Mouse (Mus musculus) stomach, postnatal 0 days (tissue): ENCODE measurements around the gene Rdx. TPM values are rescaled to one million over a fixed set of nuclear protein-coding genes. Genes with fewer than 3 reads are reported as not detected.
A peak's percentile ranks its signal among the peaks of the same experiment; 100 is the strongest.

Source experiments
- ATAC-seq: fragments of 200-750 bp; cut with Nextera tagmentation; 2 replicates; pipeline ENCODE4 v1.8.0; 2017; ENCODE audit not compliant: low FRiP score, low TSS enrichment
- DNase-seq: peaks from one replicate; pipeline ENCODE4 v3.0.0-alpha.2; 2016; ENCODE audit warnings: low spot score
- H3K27ac ChIP-seq: fragments of 300-500 bp; sonication (generic); replicated peaks from 2 replicates; pipeline ENCODE4 v1.5.1; 2014; ENCODE audit warnings: mild to moderate bottlenecking, control low read depth
- H3K27me3 ChIP-seq: fragments of 300-500 bp; sonication (generic); 2 replicates; pipeline ENCODE4 v1.6.1; 2014; ENCODE audit warnings: low read length; ENCODE audit not compliant: control insufficient read depth, insufficient read depth
- H3K36me3 ChIP-seq: fragments of 300-500 bp; sonication (generic); 2 replicates; pipeline ENCODE4 v1.6.1; 2014; ENCODE audit warnings: low read length, mixed read lengths; ENCODE audit not compliant: control insufficient read depth, insufficient read depth
- H3K4me1 ChIP-seq: fragments of 300-500 bp; sonication (generic); replicated peaks from 2 replicates; pipeline ENCODE4 v1.6.1; 2014; ENCODE audit warnings: antibody characterized with exemption; ENCODE audit not compliant: control insufficient read depth, insufficient read depth
- H3K4me2 ChIP-seq: fragments of 300-500 bp; sonication (generic); replicated peaks from 2 replicates; pipeline ENCODE4 v1.6.1; 2014; ENCODE audit warnings: low read depth, mild to moderate bottlenecking, control low read depth, moderate library complexity
- H3K4me3 ChIP-seq: fragments of 300-500 bp; sonication (generic); 2 replicates; pipeline ENCODE4 v1.5.1; 2014; ENCODE audit warnings: low read depth, low read length, control low read depth
- H3K9ac ChIP-seq: fragments of 300-500 bp; sonication (generic); 2 replicates; pipeline ENCODE4 v1.6.1; 2014; ENCODE audit warnings: mild to moderate bottlenecking, low read length, control low read depth, mixed read lengths
- H3K9me3 ChIP-seq: fragments of 300-500 bp; sonication (generic); 2 replicates; pipeline ENCODE4 v1.6.1; 2016; ENCODE audit warnings: low read length; ENCODE audit not compliant: control insufficient read depth
- CTCF ChIP-seq: IDR thresholded peaks from 2 replicates; pipeline ENCODE4 v1.5.1; 2016; ENCODE audit warnings: antibody characterized with exemption, low read depth, mild to moderate bottlenecking, moderate library complexity
- EP300 ChIP-seq: optimal IDR thresholded peaks from 2 replicates; pipeline ENCODE3; 2016; ENCODE audit warnings: antibody characterized with exemption
- WGBS: fragments of 180-500 bp; shearing (Covaris S2); extraction: QIAGEN DNeasy Blood & Tissue Kit; methylation state at CpG from one replicate; pipeline ENCODE4 v1.1.7; 2014; 5-methylcytosine and 5-hydroxymethylcytosine counted together
- polyA plus RNA-seq: library from polyadenylated mRNA; unstranded; fragments of >200 nt; fragmentation: Nextera tagmentation; extraction: Ambion mirVana; gene quantifications from 2 replicates; pipeline ENCODE4 v1.2.1, GENCODE M21; 2015

The Rdx gene
- polyA plus RNA-seq, 1 experiment from 2014 or later: 52.7 TPM

DNA sequence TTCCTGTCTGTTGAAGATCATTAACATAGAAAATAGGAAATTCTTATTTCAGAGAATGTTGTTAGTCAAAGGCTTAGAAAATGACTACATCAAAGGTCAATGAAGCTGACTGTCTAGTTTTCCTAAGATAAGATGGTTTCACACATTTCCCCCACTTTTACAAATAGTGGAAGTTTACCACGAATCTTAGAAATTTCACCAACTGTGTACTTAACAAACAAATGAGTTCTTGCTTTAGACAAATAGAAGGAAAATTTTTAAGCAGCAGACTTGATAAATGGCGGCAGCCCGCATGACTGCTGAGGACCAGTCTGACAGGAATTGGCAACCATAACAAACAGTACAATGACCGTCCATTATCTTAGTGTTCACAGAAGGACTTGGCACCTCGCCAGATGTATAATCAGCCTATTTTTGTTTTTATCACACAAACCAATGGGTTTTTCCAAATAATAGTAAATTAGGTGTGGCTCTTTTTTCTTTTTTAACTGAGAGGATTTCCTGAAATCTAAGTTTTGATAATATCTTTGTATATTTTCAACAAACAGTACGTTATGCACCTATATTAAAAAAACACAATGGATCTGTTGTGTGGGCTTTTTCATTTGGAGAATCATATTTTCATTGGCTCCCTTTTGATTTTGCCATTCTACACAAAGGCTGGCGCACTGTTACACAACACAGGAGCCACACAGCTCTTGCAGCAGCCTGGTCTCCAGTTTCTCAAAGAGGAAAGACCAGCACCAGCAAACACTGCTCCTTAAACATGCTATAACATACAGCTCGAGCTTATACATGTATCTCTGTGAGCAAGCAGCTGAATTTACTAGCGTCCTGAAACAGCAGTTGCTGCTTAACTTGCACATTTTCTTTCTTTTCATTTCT is 18.2 kb upstream of the Rdx start:
- H3K9me3 ChIP-seq: no peaks in the 10 kb centered on the region
- no peak overlapping the region for H3K27ac ChIP-seq
- no peak overlapping the region for H3K4me2 ChIP-seq
- 37% methylated on average over 9 of the region's 9 CpGs for WGBS
- H3K4me3 ChIP-seq: no peak overlapping the region
- no peak overlapping the region for H3K9ac ChIP-seq
- no peak for TF ChIP-seq CTCF
- H3K27me3 ChIP-seq: no peaks in the 10 kb centered on the region
- H3K4me1 ChIP-seq: no peaks in the 10 kb centered on the region
- DNase-seq (peak; percentile 32), ATAC-seq (no peak)
- no peaks in the 10 kb centered on the region for H3K36me3 ChIP-seq

- no peaks in the 10 kb centered on the region for H3K4me1 ChIP-seq
- H3K9me3 ChIP-seq: no peaks in the 10 kb centered on the region
- H3K4me2 ChIP-seq: no peak overlapping the region
- no peak for TF ChIP-seq EP300
- TF ChIP-seq CTCF: no peak
- no peak overlapping the region for H3K27ac ChIP-seq
- no peaks in the 10 kb centered on the region for H3K36me3 ChIP-seq
- DNase-seq (no peak), ATAC-seq (no peak)
- H3K27me3 ChIP-seq: no peaks in the 10 kb centered on the region
- no peak overlapping the region for H3K4me3 ChIP-seq
- WGBS: 60% methylated on average over 2 of the region's 2 CpGs
- H3K9ac ChIP-seq: no peak overlapping the region
Observed at GRCm38 (mm10) chr9:52031501-52031900, 15.5 kb upstream of the Rdx start.

- ATAC-seq (no peak), DNase-seq (no peak)
- TF ChIP-seq EP300 (no peak), CTCF (no peak)
Observed at GRCm38 (mm10) chr9:52037493-52037892, 9.5 kb upstream of the Rdx start.

GRCm38 (mm10) chr9:52041657-52042056 is 5.3 kb upstream of the Rdx start:
- Histone ChIP-seq H3K36me3 (no peaks in the 10 kb centered on the region), H3K27me3 (no peaks in the 10 kb centered on the region), H3K9me3 (no peaks in the 10 kb centered on the region), H3K27ac (no peak overlapping the region), H3K4me1 (no peaks in the 10 kb centered on the region), H3K4me2 (no peak overlapping the region), H3K4me3 (no peak overlapping the region), H3K9ac (no peak overlapping the region)
- TF ChIP-seq EP300 (no peak), CTCF (no peak)
- DNase-seq (no peak), ATAC-seq (no peak)
- WGBS: 45% methylated on average over 2 of the region's 2 CpGs

More at GRCm38 (mm10) chr9:52037493-52037892, 9.5 kb upstream of the Rdx start:
- no peaks in the 10 kb centered on the region for H3K36me3 ChIP-seq
- no peak overlapping the region for H3K4me2 ChIP-seq
- no peak overlapping the region for H3K9ac ChIP-seq
- H3K9me3 ChIP-seq: no peaks in the 10 kb centered on the region
- no peak overlapping the region for H3K4me3 ChIP-seq
- WGBS: 63% methylated on average over 1 of the region's 1 CpGs
- no peaks in the 10 kb centered on the region for H3K4me1 ChIP-seq
- no peak overlapping the region for H3K27ac ChIP-seq
- no peaks in the 10 kb centered on the region for H3K27me3 ChIP-seq

GRCm38 (mm10) chr9:52046686-52047085 is 287 bp upstream of the Rdx start:
- H3K36me3 ChIP-seq: no peaks in the 10 kb centered on the region
- DNase-seq (no peak), ATAC-seq (no peak)
- H3K9me3 ChIP-seq: no peaks in the 10 kb centered on the region
- TF ChIP-seq CTCF: no peak
- TF ChIP-seq EP300: no peak
- peak overlapping the region; percentile 98 for H3K9ac ChIP-seq
- WGBS: 48% methylated on average over 5 of the region's 5 CpGs
- H3K4me2 ChIP-seq: peak overlapping the region; percentile 67
- peak overlapping the region; percentile 99; the same call in 1 of the 2 replicates for H3K27ac ChIP-seq
- H3K27me3 ChIP-seq: no peaks in the 10 kb centered on the region
- peak overlapping the region; percentile 95; the same call in 1 of the 2 replicates for H3K4me3 ChIP-seq
- no peaks in the 10 kb centered on the region for H3K4me1 ChIP-seq
